Mouse (Mus musculus): ENCODE results near the gene Mgmt.

The Mgmt gene

GRCm38 (mm10) chr7:137095702-137096101, 201.3 kb downstream of the Mgmt start:
- DNase-seq (ENCODE audit: low read depth in 2 of 2, low spot score in 2 of 2), result no peak

GRCm38 (mm10) chr7:137099766-137100165, 205.4 kb downstream of the Mgmt start:
- no peak for DNase-seq (ENCODE audit: low read depth in 2 of 2, low spot score in 2 of 2)

DNA sequence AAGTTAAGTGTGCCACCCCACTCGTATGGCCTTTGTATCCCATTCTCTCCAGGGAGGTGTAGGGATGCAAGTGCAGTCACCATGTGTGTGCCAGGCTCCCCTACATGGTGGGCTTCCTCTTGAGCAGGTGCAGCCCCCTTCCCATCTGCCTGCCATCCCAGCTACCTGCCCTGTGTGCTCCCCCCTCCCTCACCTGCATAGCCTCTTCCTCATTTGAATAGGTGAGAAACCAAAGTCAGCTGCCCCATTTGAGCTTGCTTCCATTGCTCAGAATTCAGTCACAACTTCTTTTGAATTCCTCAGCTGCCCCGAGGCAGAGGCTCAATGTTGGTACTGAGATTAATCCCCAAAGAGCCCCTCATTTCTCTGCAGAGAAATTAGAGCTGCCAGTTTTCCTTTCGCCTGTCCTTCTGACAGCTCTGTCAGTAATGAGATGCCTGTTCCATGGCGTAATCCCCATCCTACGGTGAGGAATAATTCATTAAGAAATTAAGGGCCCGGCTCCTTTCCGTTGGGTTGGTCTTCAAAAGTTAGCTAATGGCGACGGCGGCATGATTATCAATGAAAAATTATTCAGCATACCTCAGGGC, 208.3 kb downstream of the Mgmt start:
- DNase-seq (ENCODE audit: low read depth in 2 of 2, low spot score in 2 of 2), result no peak

- DNase-seq (ENCODE audit: low read depth in 2 of 2, low spot score in 2 of 2), result no peak
These were observed 217.7 kb downstream of the Mgmt start for GRCm38 (mm10) chr7:137112101-137112500.

GRCm38 (mm10) chr7:137116246-137116645, 221.8 kb downstream of the Mgmt start:
- no peak for DNase-seq (ENCODE audit: low read depth in 2 of 2, low spot score in 2 of 2)

GRCm38 (mm10) chr7:137121243-137121858, 226.9 kb downstream of the Mgmt start:
- no peak for DNase-seq (ENCODE audit: low read depth in 2 of 2, low spot score in 2 of 2)

- no peak for DNase-seq (ENCODE audit: low read depth in 2 of 2, low spot score in 2 of 2)
These were observed 234.3 kb downstream of the Mgmt start for GRCm38 (mm10) chr7:137128726-137129125.

DNA sequence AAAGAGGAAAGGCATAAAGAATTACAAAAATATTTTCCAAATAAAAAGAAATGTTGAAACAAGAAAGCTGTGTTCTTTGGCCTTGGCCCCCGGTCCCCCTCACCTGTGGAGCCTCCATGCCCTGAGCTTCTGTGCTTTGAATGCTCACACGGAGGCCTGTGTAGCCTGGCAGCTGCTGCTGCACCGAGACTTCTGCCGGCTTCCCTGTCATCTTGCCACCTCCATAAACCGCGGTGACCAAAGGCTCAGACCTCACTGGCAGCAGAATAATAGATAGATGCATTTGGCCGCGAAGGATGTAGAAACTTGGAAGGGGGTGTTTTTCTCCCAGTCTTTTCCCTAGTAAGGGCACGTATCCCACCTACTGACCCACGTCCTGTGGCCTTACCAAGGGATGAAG, 235.8 kb downstream of the Mgmt start:
- DNase-seq (ENCODE audit: low read depth in 2 of 2, low spot score in 2 of 2), result no peak

DNA sequence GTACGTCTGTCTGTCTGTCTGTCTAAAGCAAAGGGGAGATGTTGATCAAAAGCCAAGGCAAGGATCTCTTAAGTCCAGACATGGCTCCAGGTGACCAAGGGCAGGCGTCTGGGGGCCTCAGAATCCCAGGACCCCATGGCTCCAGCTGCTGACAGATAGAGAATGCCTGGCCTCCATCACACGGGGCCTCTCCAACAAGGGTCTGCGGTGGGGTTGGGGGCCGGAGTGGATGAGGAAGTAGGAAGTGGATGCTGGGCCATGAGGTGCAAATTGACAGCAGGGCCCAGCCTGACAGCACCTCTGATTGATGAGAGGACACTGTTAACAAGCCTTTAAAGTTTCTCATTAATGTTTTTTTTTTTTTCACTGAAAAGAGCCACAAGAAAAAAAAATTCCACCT, 237.5 kb downstream of the Mgmt start:
- no peak for DNase-seq (ENCODE audit: low read depth in 2 of 2, low spot score in 2 of 2)

GRCm38 (mm10) chr7:137138101-137138500, 243.7 kb downstream of the Mgmt start:
- no peak for DNase-seq (ENCODE audit: low read depth in 2 of 2, low spot score in 2 of 2)

GRCm38 (mm10) chr7:137140321-137140720, 245.9 kb downstream of the Mgmt start:
- DNase-seq (ENCODE audit: low read depth in 2 of 2, low spot score in 2 of 2), result no peak

DNA sequence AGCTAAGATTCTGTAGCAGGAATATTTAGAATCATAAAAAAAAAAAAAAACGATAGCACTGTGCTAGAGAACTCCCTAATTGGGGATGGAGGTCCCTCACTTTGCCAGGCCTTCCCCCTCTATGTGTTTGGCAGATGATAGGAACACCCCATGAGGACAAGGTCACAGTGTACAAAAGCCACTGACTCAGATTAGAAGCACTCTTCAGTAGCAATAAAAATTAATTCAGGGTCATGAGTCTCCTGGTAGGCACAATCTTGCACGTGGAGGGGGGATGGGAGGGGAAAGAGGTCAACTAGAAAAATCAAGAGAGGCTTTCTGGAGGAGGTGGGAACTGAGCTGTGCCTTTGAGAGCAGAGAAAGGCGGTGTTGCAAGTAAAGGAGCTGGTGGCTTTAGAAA, 247.0 kb downstream of the Mgmt start:
- DNase-seq (ENCODE audit: low read depth in 2 of 2, low spot score in 2 of 2), result no peak

DNA sequence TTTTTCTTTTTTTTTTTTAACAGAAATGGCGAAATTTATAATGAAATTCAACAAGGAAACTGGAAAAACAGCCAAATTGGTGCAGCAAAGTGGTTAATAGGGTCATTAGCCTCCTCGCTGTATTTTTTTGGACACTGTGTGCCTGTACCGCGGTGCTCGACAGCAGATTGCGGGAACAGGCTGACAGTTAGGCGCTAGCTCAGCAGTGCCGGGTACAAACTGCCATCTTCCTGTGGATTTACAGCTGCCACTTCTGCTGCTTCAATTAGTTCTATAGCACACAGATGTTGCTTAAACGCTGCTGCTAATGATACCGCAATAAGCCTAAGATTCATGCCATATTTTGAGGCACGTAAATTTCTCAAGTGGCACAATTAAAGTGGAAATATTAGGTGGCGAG, 252.7 kb downstream of the Mgmt start:
- no peak for DNase-seq (ENCODE audit: low read depth in 2 of 2, low spot score in 2 of 2)

DNA sequence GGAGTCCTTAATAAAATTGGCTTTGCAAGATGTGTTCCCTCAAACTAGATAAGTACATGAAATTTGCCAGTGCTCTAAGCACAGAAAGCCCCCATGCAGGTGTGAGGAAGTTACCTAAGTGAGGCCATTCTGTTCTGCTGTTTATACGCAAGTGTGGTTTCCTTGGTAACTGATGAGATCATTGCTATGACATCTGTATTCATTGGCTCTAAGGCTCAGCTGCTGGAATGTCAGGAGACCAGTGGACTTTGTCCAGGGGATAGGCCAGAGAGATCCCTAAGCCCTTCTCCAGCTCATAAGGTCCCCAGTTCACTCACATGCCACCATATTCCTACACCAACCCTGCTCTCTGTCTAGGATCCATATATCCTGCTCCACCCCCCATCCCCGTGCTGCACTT, 257.4 kb downstream of the Mgmt start:
- no peak for DNase-seq (ENCODE audit: low read depth in 2 of 2, low spot score in 2 of 2)

GRCm38 (mm10) chr7:137154623-137155022, 260.2 kb downstream of the Mgmt start:
- DNase-seq (ENCODE audit: low read depth in 2 of 2, low spot score in 2 of 2), result no peak

DNA sequence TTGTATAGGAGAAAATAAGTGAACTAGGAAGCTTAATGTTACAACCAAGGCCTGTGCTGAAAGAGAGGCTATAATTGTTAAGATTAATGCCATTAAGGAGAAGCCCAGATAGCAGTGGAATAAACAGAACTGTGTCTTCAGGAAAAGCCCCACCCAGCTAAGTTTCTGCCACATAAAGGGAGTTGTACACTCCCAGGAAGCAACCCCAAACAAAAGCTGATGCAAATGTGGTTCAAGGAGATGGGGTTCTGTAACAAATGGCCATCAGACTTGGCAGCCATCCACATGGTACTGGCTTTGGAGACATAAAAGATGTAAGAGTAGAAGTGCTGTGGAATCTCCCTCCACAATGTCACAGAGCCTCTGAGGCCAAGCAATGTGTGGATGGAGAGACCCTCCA, 264.7 kb downstream of the Mgmt start:
- DNase-seq (ENCODE audit: low read depth in 2 of 2, low spot score in 2 of 2), result no peak

GRCm38 (mm10) chr7:137172278-137172677, 277.9 kb downstream of the Mgmt start:
- no peak for DNase-seq (ENCODE audit: low read depth in 2 of 2, low spot score in 2 of 2)
